Mouse (Mus musculus) embryo, embryonic 10.5 days (tissue): ENCODE measurements around the gene Taf7l.
A peak's percentile ranks its signal among the peaks of the same experiment; 100 is the strongest.

Experiments
- DNase-seq: peaks from one replicate; pipeline ENCODE4 v3.0.0-alpha.2; 2015; ENCODE audit warnings: low spot score

Gene Taf7l

DNA sequence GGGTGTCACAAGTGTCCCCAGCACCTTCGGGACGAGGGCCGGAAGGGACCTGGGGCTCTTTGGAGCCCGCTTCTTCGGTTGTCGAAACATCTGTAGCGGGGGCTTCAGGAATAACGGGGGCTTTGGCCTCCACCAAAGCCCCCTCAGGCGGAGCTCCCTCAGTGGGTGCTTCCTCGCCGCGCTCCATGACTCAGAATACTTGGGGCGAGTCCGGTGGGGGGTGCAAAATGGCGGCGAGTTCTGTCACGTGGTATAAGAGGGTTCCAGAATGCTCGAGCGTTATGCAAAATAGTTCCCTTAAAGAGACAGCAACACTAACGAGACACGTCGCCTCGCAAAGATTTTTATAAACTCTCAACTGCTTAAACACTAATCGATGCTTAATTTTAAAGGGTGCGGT lies at the start of gene Taf7l:
Gene Taf7l, minus strand, starts transcription at position 201 of the 400 bp plus-strand sequence.
- DNase-seq, result no peak

GRCm38 (mm10) chrX:134525260-134525659 lies 49.0 kb upstream of the Taf7l start:
- no peak for DNase-seq

- DNase-seq, result no peak
Observed at GRCm38 (mm10) chrX:134523772-134524171, 47.5 kb upstream of the Taf7l start.

GRCm38 (mm10) chrX:134509473-134509872 lies 33.2 kb upstream of the Taf7l start:
- DNase-seq, result peak; percentile 3

DNA sequence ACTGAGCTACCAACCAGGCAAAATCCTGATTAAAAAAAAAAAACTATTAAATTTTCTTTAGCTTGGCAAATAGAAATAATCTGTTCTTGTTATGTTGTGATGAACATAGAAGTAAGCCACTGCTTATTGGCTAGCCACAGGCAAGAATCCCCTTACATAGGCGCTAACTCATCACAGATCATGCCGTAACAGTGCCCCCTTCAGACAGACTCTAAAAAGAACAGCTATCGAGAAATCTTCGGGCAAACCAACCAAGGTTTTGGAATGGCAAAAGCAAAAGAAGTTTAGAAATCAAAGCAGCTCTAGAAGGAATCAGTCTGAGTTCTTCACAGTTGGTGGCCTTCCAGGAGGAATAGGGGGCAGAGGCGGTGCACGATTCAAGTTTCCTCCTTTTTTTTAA lies 31.7 kb upstream of the Taf7l start:
- DNase-seq, result no peak

DNA sequence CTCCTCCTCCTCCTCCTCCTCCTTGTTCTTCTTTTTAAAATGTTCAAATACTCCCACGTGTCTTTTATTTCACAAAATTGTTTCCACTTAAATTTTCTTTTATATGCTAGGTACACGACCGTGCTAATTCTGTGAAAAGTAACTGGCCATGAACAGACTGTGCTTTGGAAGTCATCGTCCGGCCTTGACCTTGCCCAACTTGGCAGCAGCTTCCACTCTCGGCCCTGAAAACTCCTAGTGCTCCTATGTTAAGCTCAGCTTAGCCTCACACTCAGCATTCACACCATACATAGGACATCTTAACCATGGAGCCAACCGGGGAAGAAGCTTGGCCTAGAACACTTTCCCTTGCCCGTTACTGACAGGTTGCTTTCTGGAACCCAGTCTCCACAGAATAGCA lies 24.4 kb upstream of the Taf7l start:
- no peak for DNase-seq

- no peak for DNase-seq
Observed at GRCm38 (mm10) chrX:134481720-134482119, 5.4 kb upstream of the Taf7l start.

DNA sequence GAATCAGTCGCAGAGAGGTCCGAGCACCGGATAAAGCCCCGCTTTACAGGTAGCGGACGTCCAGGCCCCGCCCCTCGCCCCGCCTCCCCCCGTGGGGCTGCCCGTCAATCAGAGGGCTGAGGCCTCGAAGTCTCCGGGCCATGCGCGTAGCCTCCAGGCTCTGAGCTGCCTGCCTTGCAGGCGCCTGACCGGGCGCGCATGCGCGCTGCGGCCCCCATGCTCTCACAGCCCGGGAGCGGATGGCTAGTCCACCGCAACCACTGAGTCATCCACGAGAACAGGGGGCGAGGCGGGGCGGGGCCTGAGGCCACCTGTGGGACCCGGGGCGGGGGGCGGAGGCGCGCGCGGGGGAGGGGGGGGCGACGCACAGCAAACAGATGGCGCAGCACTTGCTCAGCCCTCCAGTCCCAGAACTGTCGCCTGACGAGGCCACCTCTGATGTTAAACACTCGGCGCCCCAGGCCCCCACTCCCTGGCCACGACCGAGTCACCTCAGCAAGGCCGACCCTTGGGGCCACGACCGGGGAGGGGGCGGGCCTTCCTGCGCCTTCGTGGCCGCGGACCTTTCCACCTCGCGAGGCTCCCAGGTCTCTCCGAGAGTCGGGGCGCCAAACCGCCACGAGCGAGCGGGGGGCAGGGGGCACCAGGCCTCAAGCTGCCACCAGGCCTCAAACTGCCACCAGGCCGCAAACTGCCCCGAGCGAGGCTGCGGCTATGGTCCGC lies 1.1 kb downstream of the Taf7l start:
- DNase-seq, result peak; percentile 3

DNA sequence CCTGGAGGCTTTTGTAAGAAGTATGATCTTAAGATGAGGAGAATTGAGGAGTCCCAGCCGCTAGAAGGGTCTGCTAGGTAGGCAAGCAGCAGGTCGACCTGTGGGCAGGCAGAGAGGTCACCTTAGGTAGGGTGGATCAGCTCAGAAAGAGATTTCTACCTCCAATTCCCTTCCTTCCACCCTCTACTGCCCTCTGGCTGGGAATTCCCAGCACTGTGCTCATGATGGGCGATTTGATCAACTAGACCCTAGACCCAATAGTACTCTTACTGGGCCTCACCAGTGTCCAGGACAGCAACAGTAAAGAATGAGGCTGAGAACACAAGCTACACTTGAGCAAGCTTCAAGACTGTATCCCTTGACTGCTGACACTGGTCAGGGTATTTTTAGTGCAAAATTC lies 49.0 kb downstream of the Taf7l start:
- no peak for DNase-seq

DNA sequence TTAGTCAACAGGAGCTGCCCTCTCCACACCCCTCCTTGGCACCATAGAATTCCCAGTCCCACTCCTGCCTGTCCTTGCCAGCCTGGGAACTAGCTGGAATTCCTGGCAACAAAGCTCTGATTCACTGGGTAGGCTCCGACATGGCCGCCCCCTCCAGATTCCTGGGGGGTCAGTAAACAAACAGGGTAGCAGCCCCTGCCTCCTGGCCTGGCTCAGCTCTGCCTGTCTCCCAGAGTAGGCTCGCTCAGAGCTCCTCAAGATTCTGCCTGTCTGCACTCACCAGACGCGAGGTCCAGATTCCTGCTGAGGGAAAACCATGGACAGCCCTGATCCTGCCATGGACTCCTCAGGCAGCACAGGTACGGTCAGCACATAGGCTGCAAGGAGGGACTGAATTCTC lies 49.5 kb downstream of the Taf7l start:
- DNase-seq, result no peak

GRCm38 (mm10) chrX:134425798-134426197 lies 50.5 kb downstream of the Taf7l start:
- DNase-seq, result no peak

GRCm38 (mm10) chrX:134424263-134424662 lies 52.0 kb downstream of the Taf7l start:
- DNase-seq, result no peak

DNA sequence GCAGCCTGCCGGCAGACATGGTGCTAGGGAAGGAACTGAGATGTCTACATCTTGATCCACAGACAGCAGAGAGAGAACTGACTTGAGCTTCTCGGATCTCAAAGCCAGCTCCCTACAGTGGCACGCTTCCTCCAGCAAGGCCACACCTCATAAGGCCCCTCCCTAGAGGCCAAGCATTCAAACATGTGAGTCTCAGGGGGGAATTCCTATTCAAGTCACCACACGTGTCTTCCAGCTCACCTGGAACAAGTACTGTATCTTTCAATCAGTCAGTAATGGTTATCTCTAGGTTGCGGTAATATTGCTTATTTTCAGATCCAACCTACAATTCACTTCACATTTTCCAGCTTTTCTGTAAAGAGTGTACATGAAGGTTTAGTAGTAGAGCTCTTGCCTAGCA lies 56.2 kb downstream of the Taf7l start:
- no peak for DNase-seq

DNA sequence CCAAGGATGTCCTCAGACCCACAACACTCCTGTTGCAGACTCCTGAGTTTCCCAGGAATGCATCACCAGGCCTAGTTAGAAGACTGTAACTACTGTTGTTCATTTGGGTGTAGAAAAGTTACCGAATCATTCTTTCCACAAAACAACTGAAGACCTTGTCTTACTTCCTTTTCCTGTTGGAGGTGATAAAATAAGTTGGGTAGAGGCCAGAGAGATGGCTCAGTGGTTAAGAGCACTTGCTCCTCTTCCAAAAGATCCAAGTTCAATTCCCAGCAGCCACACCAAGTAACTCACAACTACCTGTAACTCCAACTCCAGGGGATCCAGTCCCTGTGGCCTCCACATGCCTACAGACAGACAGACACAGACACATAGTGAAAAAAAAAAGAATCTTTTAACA lies 64.2 kb downstream of the Taf7l start:
- DNase-seq, result no peak
